ENCODE assay signal across 1 mouse cellular context in the genomic region with DNA sequence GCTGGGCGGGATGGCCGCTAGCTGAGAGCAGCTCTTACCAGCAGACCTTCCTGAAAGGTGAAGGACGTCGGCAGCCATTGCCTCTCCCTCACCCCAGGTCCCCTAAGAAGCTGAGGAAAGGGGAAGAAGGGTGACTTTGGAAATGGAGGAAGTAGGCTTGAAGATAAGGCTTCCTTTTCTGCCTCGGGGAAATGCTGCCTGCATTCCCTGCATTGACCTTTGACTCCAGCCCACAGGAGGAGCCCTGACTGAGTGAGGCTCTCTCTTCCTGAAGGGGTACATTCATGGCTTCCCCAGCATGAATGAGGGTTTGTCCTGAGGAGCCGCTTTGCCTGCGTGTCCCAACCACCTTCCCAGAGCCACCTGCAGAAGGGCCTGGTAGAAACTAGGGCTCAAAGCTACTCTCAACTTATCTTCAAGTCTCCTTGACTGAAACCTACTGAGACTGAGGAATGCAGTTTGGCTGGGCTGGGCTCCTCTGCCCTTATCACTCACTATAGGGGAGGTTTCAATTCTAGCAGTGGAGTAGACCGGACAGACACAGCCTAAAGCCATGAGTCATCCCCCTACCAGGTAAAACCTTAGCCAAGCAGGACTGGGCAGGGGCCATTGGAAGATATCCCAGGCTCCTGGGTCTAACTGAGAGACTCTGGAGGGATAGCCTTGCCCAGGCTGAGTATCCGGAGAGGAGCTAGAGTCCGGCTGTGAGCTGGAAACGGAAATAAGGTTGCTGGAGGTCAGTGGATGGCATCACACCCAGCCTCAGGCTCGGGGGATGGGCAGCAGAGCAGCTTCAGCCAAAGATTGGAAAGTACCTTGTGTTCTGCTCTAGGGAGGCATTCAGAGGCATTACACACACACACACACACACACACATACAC.
TF ChIP-seq lines count a peak whose summit lies in the region.

No protein-coding gene starts in this region.

TF ChIP-seq in CH12.LX, 34 proteins besides CTCF, POLR2A, EP300 and RAD21 (continued from another document):
- TF ChIP-seq MAX (IDR thresholded peaks at IDR 0.05; ENCODE audit: low read length): no peak
